Mouse (Mus musculus) spleen, adult 2 months (tissue): ENCODE measurements around the gene Cnpy3. TPM values are rescaled to one million over a fixed set of nuclear protein-coding genes. Genes with fewer than 3 reads are reported as not detected.

Experiments used
- DNase-seq, 2 experiments: peaks; one replicate each; pipeline versions ENCODE4 v3.0.0 to v3.0.0-alpha.2; 2012 to 2021; ENCODE audit warnings: low spot score in 2 of 2, low read depth in 1 of 2
- H3K27ac ChIP-seq: fragments of 200-500 bp; 2 replicates; pipeline ENCODE4 v1.5.1; 2012; ENCODE audit warnings: low read length, inconsistent platforms; ENCODE audit not compliant: insufficient read depth
- H3K27me3 ChIP-seq: fragments of 200-500 bp; 2 replicates; pipeline ENCODE4 v1.6.1; 2012; ENCODE audit warnings: mild to moderate bottlenecking, moderate library complexity, low read length, inconsistent platforms; ENCODE audit not compliant: control insufficient read depth, insufficient read depth
- H3K36me3 ChIP-seq: fragments of 200-500 bp; 2 replicates; pipeline ENCODE4 v1.6.1; 2012; ENCODE audit warnings: mild to moderate bottlenecking, low read length, inconsistent platforms; ENCODE audit not compliant: control insufficient read depth, insufficient read depth
- H3K4me1 ChIP-seq: fragments of 200-500 bp; 2 replicates; pipeline ENCODE4 v1.6.1; 2011; ENCODE audit warnings: inconsistent platforms; ENCODE audit not compliant: control insufficient read depth, insufficient read depth, insufficient read length
- H3K4me3 ChIP-seq: fragments of 200-500 bp; 2 replicates; pipeline ENCODE4 v1.5.1; 2011; ENCODE audit warnings: mild to moderate bottlenecking, inconsistent platforms; ENCODE audit not compliant: insufficient read depth, insufficient read length; ENCODE audit errors: extremely low read depth
- CTCF ChIP-seq: fragments of 200-500 bp; IDR thresholded peaks from 2 replicates; pipeline ENCODE4 v1.5.1; 2011; ENCODE audit warnings: mild to moderate bottlenecking, inconsistent platforms; ENCODE audit not compliant: insufficient read depth, insufficient read length, insufficient replicate concordance; ENCODE audit errors: extremely low read depth
- POLR2A ChIP-seq: fragments of 200-500 bp; IDR thresholded peaks from 2 replicates; pipeline ENCODE4 v1.6.1; 2011; ENCODE audit warnings: low read depth, low read length, inconsistent platforms
- WGBS: fragments of 180-500 bp; shearing (Covaris S2); methylation state at CpG from one replicate; pipeline ENCODE4 v1.1.7; 2018; 5-methylcytosine and 5-hydroxymethylcytosine counted together
- polyA plus RNA-seq: library from polyadenylated mRNA; depleted of rRNA; stranded (reverse); fragments of >200 nt; gene quantifications from 2 replicates; pipeline ENCODE4 v1.2.3, GENCODE M21; 2012

Cnpy3 gene
- polyA plus RNA-seq, 1 experiment: 55.6 TPM

DNA sequence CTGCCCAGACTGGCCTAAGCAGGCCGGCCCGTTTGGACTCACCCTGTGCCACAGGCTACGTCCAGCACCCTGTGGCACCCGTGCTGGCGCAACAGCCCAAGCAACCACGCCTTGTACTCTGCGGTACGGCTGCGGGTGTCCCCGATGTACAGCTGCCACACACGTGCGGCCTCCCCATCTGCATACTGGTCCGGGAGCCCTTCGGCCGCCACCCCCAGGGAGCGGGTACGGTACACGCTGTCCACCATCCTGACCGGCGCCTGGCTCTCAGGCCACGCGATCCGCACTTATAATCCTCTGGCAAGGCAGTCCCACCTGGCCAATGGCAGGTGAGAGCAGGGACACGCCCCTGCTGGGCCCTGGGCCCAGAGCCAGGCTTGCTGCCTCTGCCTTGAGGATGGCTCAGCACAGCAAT lies 23.1 kb downstream of the Cnpy3 start, which contains the start of gene Gnmt:
Gene Gnmt (minus strand): TSS at position 265 of the 415 bp plus-strand sequence.
- no peak within 1 kb of the TSS for H3K27ac ChIP-seq
- H3K27me3 ChIP-seq: no peaks in the 10 kb centered on the region
- peaks cover 7% of the 10 kb centered on the region for H3K36me3 ChIP-seq
- H3K4me1 ChIP-seq: no peaks in the 10 kb centered on the region
- no peak within 1 kb of the TSS for H3K4me3 ChIP-seq
- 57% methylated on average over 24 of the region's 24 CpGs for WGBS
- TF ChIP-seq CTCF (no peak), POLR2A (no peak)
- no peak for DNase-seq

DNA sequence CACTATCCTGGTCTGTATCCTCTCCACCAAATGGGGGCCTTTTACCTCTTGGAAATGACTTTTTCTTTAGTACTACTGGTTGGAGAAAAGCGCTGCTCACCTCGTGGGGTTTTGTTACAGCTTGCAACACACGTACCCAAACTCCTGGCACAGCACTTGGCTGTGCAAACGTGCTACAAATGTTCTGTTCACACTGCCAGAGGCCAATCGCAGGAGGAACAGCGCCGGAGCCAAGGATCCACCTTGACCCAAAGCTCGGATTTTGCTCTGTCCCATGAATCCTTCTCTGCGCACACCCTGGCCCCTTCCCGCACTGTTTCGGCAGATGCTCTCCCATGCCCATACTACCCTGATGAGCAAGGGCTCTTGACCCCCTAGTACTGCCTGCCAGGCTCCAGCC lies 23.5 kb downstream of the Cnpy3 start:
- TF ChIP-seq POLR2A (no peak), CTCF (no peak)
- peaks cover 10% of the 10 kb centered on the region for H3K36me3 ChIP-seq
- 80% methylated on average over 11 of the region's 11 CpGs for WGBS
- H3K27ac ChIP-seq: no peak overlapping the region
- H3K4me3 ChIP-seq: no peak overlapping the region
- no peaks in the 10 kb centered on the region for H3K4me1 ChIP-seq
- no peak for DNase-seq
- H3K27me3 ChIP-seq: no peaks in the 10 kb centered on the region

DNA sequence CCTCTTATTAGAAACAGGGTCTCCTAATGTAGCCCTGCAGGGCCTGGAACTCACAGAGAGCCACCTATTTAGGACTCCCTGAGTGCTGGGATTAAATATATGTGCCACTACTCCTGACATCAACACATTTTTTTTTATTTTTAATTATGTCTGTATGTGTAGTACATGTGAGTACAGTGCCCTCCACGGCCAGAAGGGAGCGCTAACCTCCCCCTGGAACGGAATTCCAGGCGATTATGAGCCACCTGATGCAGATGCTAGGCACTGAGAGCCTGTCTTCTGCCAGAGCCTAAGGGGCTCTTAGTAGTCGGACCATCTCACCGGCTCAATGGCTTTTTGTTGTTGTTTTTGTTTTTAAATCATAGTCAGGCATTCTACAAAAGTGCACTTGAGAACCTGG lies 24.0 kb downstream of the Cnpy3 start:
- Histone ChIP-seq H3K4me3 (no peak overlapping the region), H3K36me3 (peaks cover 11% of the 10 kb centered on the region), H3K27me3 (no peaks in the 10 kb centered on the region), H3K4me1 (no peaks in the 10 kb centered on the region), H3K27ac (no peak overlapping the region)
- no peak for DNase-seq
- TF ChIP-seq CTCF: no peak
- no peak for TF ChIP-seq POLR2A
- 57% methylated on average over 6 of the region's 6 CpGs for WGBS

GRCm38 (mm10) chr17:46727271-46727670 lies 24.7 kb downstream of the Cnpy3 start:
- Histone ChIP-seq H3K27ac (no peak overlapping the region), H3K4me3 (no peak overlapping the region)

GRCm38 (mm10) chr17:46725731-46726645 lies 26.0 kb downstream of the Cnpy3 start:
- H3K36me3 ChIP-seq: peaks cover 18% of the 10 kb centered on the region
- no peaks in the 10 kb centered on the region for H3K27me3 ChIP-seq
- H3K27ac ChIP-seq: no peak overlapping the region
- WGBS: 93% methylated on average over 26 of the region's 26 CpGs
- DNase-seq: no peak
- TF ChIP-seq POLR2A (no peak), CTCF (no peak)
- no peak overlapping the region for H3K4me3 ChIP-seq
- no peaks in the 10 kb centered on the region for H3K4me1 ChIP-seq

More at GRCm38 (mm10) chr17:46727271-46727670, 24.7 kb downstream of the Cnpy3 start:
- Histone ChIP-seq H3K36me3 (peaks cover 13% of the 10 kb centered on the region), H3K27me3 (no peaks in the 10 kb centered on the region), H3K4me1 (no peaks in the 10 kb centered on the region)
- DNase-seq: no peak
- 90% methylated on average over 11 of the region's 11 CpGs for WGBS
- TF ChIP-seq CTCF (no peak), POLR2A (no peak)

GRCm38 (mm10) chr17:46725273-46725672 lies 26.7 kb downstream of the Cnpy3 start:
- Histone ChIP-seq H3K36me3 (peaks cover 18% of the 10 kb centered on the region), H3K27ac (no peak overlapping the region), H3K27me3 (no peaks in the 10 kb centered on the region), H3K4me1 (no peaks in the 10 kb centered on the region), H3K4me3 (no peak overlapping the region)
- peak in 1 of 2 experiments; percentile 28 for DNase-seq
- no peak for TF ChIP-seq POLR2A
- peak; percentile 30; the same call in 1 of the 2 replicates for TF ChIP-seq CTCF
- 81% methylated on average over 9 of the region's 9 CpGs for WGBS
